Mouse (Mus musculus) embryonic fibroblast, embryonic 13.5 days (primary cell): Measurements from ENCODE around the gene Nfrkb.

ENCODE experiments used
- CTCF ChIP-seq: IDR thresholded peaks from 2 replicates; pipeline ENCODE4 v1.5.1; 2011; ENCODE audit warnings: mild to moderate bottlenecking, control low read depth, low read length, moderate library complexity, borderline replicate concordance; ENCODE audit not compliant: insufficient read depth
- POLR2A ChIP-seq: IDR thresholded peaks from 2 replicates; pipeline ENCODE4 v1.6.1; 2011; ENCODE audit warnings: low read depth, mild to moderate bottlenecking, control low read depth, low read length, moderate library complexity

- no peak for TF ChIP-seq POLR2A
- peak; percentile 97 for TF ChIP-seq CTCF
These were observed 37.1 kb upstream of the Nfrkb start for GRCm38 (mm10) chr9:31348915-31349314.
